Mouse (Mus musculus): Measurements from ENCODE around the gene 9230102O04Rik.

Gene 9230102O04Rik

GRCm38 (mm10) chr2:9874467-9875219, 14.7 kb downstream of the 9230102O04Rik start:
- in situ Hi-C loops (cut with MboI, MseI): loop anchor here (5.0 to 10.0 kb wide), 2 partner anchors 297 to 1290 kb away; no protein-coding TSS in a partner anchor

- in situ Hi-C loops (cut with MboI, MseI): loop anchor here (5.0 to 10.0 kb wide), 2 partner anchors 296 to 1291 kb away; no protein-coding TSS in a partner anchor
Observed at GRCm38 (mm10) chr2:9873757-9874156, 15.6 kb downstream of the 9230102O04Rik start.

GRCm38 (mm10) chr2:9872682-9873081, 16.7 kb downstream of the 9230102O04Rik start:
- in situ Hi-C loops (cut with MboI, MseI): loop anchor here (5.0 to 10.0 kb wide), 2 partner anchors 295 to 1292 kb away; no protein-coding TSS in a partner anchor

GRCm38 (mm10) chr2:9871798-9872197, 17.5 kb downstream of the 9230102O04Rik start:
- in situ Hi-C loops (cut with MboI, MseI): loop anchor here (5.0 to 10.0 kb wide), 2 partner anchors 294 to 1293 kb away; no protein-coding TSS in a partner anchor

GRCm38 (mm10) chr2:9871141-9871716, 18.1 kb downstream of the 9230102O04Rik start:
- in situ Hi-C loops (cut with MboI, MseI): loop anchor here (5.0 to 10.0 kb wide), 2 partner anchors 294 to 1294 kb away; no protein-coding TSS in a partner anchor

GRCm38 (mm10) chr2:9867092-9867825, 22.1 kb downstream of the 9230102O04Rik start:
- in situ Hi-C loops (cut with MboI, MseI): no loop called here

GRCm38 (mm10) chr2:9860698-9861097, 28.6 kb downstream of the 9230102O04Rik start:
- in situ Hi-C loops (cut with MboI, MseI): no loop called here

- in situ Hi-C loops (cut with MboI, MseI): no loop called here
Observed at GRCm38 (mm10) chr2:9855861-9856260, 33.5 kb downstream of the 9230102O04Rik start.

- in situ Hi-C loops (cut with MboI, MseI): no loop called here
Observed at GRCm38 (mm10) chr2:9852851-9853576, 36.3 kb downstream of the 9230102O04Rik start.

- in situ Hi-C loops (cut with MboI, MseI): no loop called here
Observed at GRCm38 (mm10) chr2:9835195-9835594, 54.1 kb downstream of the 9230102O04Rik start.

- in situ Hi-C loops (cut with MboI, MseI): no loop called here
Observed at GRCm38 (mm10) chr2:9833712-9834111, 55.6 kb downstream of the 9230102O04Rik start.

Measured in T-helper 1 cell (primary cell).